Mouse (Mus musculus) heart, adult 2 months (tissue): ENCODE data around the gene Daw1. TPM values are rescaled to one million over a fixed set of nuclear protein-coding genes. Genes with fewer than 3 reads are reported as not detected.

ENCODE experiments used
- DNase-seq, 2 experiments: peaks; one replicate each; pipeline ENCODE4 v3.0.0; 2021
- H3K27ac ChIP-seq: fragments of 200-600 bp; 2 replicates; pipeline ENCODE4 v1.8.1; 2022
- H3K27me3 ChIP-seq: fragments of 200-500 bp; 2 replicates; pipeline ENCODE4 v1.6.1; 2012; ENCODE audit warnings: mild to moderate bottlenecking, low read length, inconsistent platforms, mixed read lengths; ENCODE audit not compliant: control insufficient read depth, insufficient read depth
- H3K36me3 ChIP-seq: fragments of 200-500 bp; 2 replicates; pipeline ENCODE4 v1.6.1; 2012; ENCODE audit warnings: low read length, inconsistent platforms; ENCODE audit not compliant: control insufficient read depth, insufficient read depth
- H3K4me1 ChIP-seq: fragments of 200-500 bp; 2 replicates; pipeline ENCODE4 v1.6.1; 2011; ENCODE audit warnings: low read length; ENCODE audit not compliant: control insufficient read depth, insufficient read depth
- H3K4me3 ChIP-seq: fragments of 200-600 bp; 2 replicates; pipeline ENCODE4 v1.8.1; 2022
- H3K79me2 ChIP-seq: fragments of 200-500 bp; replicated peaks from 2 replicates; pipeline ENCODE4 v1.6.1; 2012; ENCODE audit warnings: mild to moderate bottlenecking, inconsistent platforms, low read length, moderate library complexity, mixed read lengths; ENCODE audit not compliant: control insufficient read depth, insufficient read depth
- H3K9ac ChIP-seq: fragments of 200-500 bp; 2 replicates; pipeline ENCODE4 v1.6.1; 2012; ENCODE audit warnings: low read depth, mild to moderate bottlenecking, control low read depth, inconsistent platforms, low read length, mixed read lengths
- CTCF ChIP-seq: fragments of 200-600 bp; IDR thresholded peaks from 2 replicates; pipeline ENCODE4 v1.8.1; 2022; ENCODE audit warnings: antibody characterized with exemption, mild to moderate bottlenecking, moderate library complexity
- EP300 ChIP-seq: fragments of 200-500 bp; IDR thresholded peaks from 2 replicates; pipeline ENCODE4 v1.6.1; 2011; ENCODE audit warnings: low read depth, low read length, control low read depth; ENCODE audit not compliant: insufficient read depth
- POLR2A ChIP-seq: fragments of 200-500 bp; IDR thresholded peaks from 2 replicates; pipeline ENCODE4 v1.6.1; 2011; ENCODE audit warnings: mild to moderate bottlenecking, low read depth, low read length, control low read depth; ENCODE audit not compliant: insufficient read depth
- WGBS: fragments of 180-500 bp; shearing (Covaris S2); methylation state at CpG from one replicate; pipeline ENCODE4 v1.1.7; 2018; 5-methylcytosine and 5-hydroxymethylcytosine counted together
- intact Hi-C: fragments of 180-260 bp; cut with DNase I; formaldehyde crosslinking; loops from one replicate; pipeline ENCODE4 v1.15.1; 2025
- polyA plus RNA-seq: library from polyadenylated mRNA; depleted of rRNA; stranded (reverse); fragments of >200 nt; gene quantifications from 2 replicates; pipeline ENCODE4 v1.2.3, GENCODE M21; 2012; rRNA removed
- total RNA-seq, 2 experiments: library from RNA; stranded (reverse); gene quantifications; 2 replicates each; pipeline ENCODE4 v1.2.3; 2021

Daw1 gene
- total and polyA plus RNA-seq, 3 experiments = 0.08 TPM; not detected in 2

- no peak overlapping the region for H3K27ac ChIP-seq
- DNase-seq = no peak
- TF ChIP-seq CTCF (no peak), EP300 (no peak), POLR2A (no peak)
- H3K4me1 ChIP-seq = no peaks in the 10 kb centered on the region
- no peak overlapping the region for H3K4me3 ChIP-seq
- H3K79me2 ChIP-seq = no peaks in the 10 kb centered on the region
- 66% methylated on average over 1 of the region's 1 CpGs for WGBS
- no peaks in the 10 kb centered on the region for H3K36me3 ChIP-seq
- no peaks in the 10 kb centered on the region for H3K27me3 ChIP-seq
- H3K9ac ChIP-seq = no peak overlapping the region
- intact Hi-C loops = no loop called here
These were observed 88.7 kb downstream of the Daw1 start for GRCm38 (mm10) chr1:83248235-83248746.

- no peaks in the 10 kb centered on the region for H3K4me1 ChIP-seq
- H3K36me3 ChIP-seq = no peaks in the 10 kb centered on the region
- intact Hi-C loops = no loop called here
- H3K4me3 ChIP-seq = no peak overlapping the region
- TF ChIP-seq EP300 = no peak
- TF ChIP-seq POLR2A = no peak
- TF ChIP-seq CTCF = no peak
- no peak overlapping the region for H3K9ac ChIP-seq
- 70% methylated on average over 1 of the region's 1 CpGs for WGBS
- no peak overlapping the region for H3K27ac ChIP-seq
- no peaks in the 10 kb centered on the region for H3K27me3 ChIP-seq
- DNase-seq = no peak
- H3K79me2 ChIP-seq = no peaks in the 10 kb centered on the region
These were observed 92.2 kb downstream of the Daw1 start for GRCm38 (mm10) chr1:83251746-83252145.

Other genes with a start within 250 kb of the Daw1 start
- not detected for gene A030005L19Rik, start 246.4 kb upstream of the Daw1 start, total RNA-seq
- 0.53 and 0.76 TPM in 2 replicates for gene A030005L19Rik, start 246.4 kb upstream of the Daw1 start, polyA plus RNA-seq
- not detected for gene A030014E15Rik, start 234.8 kb upstream of the Daw1 start, total RNA-seq
- not detected in 2 replicates for gene A030014E15Rik, start 234.8 kb upstream of the Daw1 start, polyA plus RNA-seq
- gene Gm6217, start 228.4 kb upstream of the Daw1 start, total RNA-seq = not detected
- gene Gm6217, start 228.4 kb upstream of the Daw1 start, polyA plus RNA-seq = not detected in 2 replicates
- gene A030003K21Rik, start 216.4 kb upstream of the Daw1 start, total RNA-seq = not detected
- not detected in 2 replicates for gene A030003K21Rik, start 216.4 kb upstream of the Daw1 start, polyA plus RNA-seq
- gene Gm7544, start 203.7 kb upstream of the Daw1 start, total RNA-seq = not detected
- gene Gm7544, start 203.7 kb upstream of the Daw1 start, polyA plus RNA-seq = not detected in 2 replicates
- gene Gm47955, start 199.5 kb upstream of the Daw1 start, total RNA-seq = not detected
- gene Gm47955, start 199.5 kb upstream of the Daw1 start, polyA plus RNA-seq = not detected in 2 replicates
- gene Gm47959, start 159.2 kb upstream of the Daw1 start, total RNA-seq = not detected
- gene Gm47959, start 159.2 kb upstream of the Daw1 start, polyA plus RNA-seq = not detected in 2 replicates
- under 1 TPM; 0.20 to 0.39 TPM for gene Slc19a3, start 121.3 kb upstream of the Daw1 start, total RNA-seq
- gene Slc19a3, start 121.3 kb upstream of the Daw1 start, polyA plus RNA-seq = 0.66 and 1.00 TPM in 2 replicates
- not detected for gene Krtap28-10, start 117.3 kb upstream of the Daw1 start, total RNA-seq
- gene Krtap28-10, start 117.3 kb upstream of the Daw1 start, polyA plus RNA-seq = not detected in 2 replicates
- gene Gm47969, start 114.8 kb upstream of the Daw1 start, total RNA-seq = not detected
- gene Gm47969, start 114.8 kb upstream of the Daw1 start, polyA plus RNA-seq = not detected in 2 replicates
- gene A030005K14Rik, start 100.4 kb upstream of the Daw1 start, total RNA-seq = not detected
- gene A030005K14Rik, start 100.4 kb upstream of the Daw1 start, polyA plus RNA-seq = not detected in 2 replicates
- not detected for gene Krtap28-13, start 98.8 kb upstream of the Daw1 start, total RNA-seq
- not detected in 2 replicates for gene Krtap28-13, start 98.8 kb upstream of the Daw1 start, polyA plus RNA-seq
- gene Ccl20, start 43.0 kb upstream of the Daw1 start, total RNA-seq = not detected
- 0.20 TPM in 1 of 2 replicates, not detected in the other for gene Ccl20, start 43.0 kb upstream of the Daw1 start, polyA plus RNA-seq
- gene Sphkap, start 248.4 kb downstream of the Daw1 start, total RNA-seq = 1 to 10 TPM in 1 of 2 experiments, under 1 TPM in 1; 0.26 to 1.7 TPM
- 0.68 and 1.6 TPM in 2 replicates for gene Sphkap, start 248.4 kb downstream of the Daw1 start, polyA plus RNA-seq